Mouse (Mus musculus): ENCODE results near the gene Nemp1. TPM values are rescaled to one million over a fixed set of nuclear protein-coding genes. Genes with fewer than 3 reads are reported as not detected.

The Nemp1 gene
- polyA plus RNA-seq, 1 experiment: 58.1 TPM

DNA sequence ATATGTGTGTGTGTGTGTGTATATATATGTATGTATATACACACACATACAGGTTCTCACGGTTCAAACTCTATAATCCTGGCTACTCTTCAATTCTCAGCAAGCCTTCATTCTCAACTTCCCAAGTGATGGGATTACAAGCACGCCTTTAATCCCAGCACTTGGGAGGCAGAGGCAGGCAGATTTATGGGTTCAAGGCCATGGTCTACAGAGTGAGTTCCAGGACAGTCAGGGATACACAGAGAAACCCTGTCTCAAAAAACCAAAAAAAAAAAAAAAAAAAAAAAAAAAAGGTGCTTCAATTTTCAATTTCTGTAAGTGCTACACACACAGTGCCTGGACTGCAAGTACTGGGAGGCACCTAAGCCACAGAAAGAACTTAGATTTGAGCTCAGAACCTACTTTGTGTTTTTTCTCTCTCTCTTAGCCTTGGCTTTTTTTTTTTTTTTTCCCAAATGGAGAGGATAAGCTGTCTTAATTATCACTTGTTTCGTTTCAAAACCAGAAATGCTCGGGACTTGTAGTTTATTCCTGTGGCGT, 9.2 kb downstream of the Nemp1 start:
- Histone ChIP-seq H3K4me1 (ENCODE audit: control insufficient read depth, insufficient read depth, low read length) (peaks cover 4% of the 10 kb centered on the region), H3K36me3 (ENCODE audit: control insufficient read depth, insufficient read depth, low read length) (peaks cover 4% of the 10 kb centered on the region; the same call in 1 of the 2 replicates), H3K27ac (ENCODE audit: control insufficient read depth, insufficient read depth, low read depth, low read length) (peak overlapping the region; percentile 92), H3K27me3 (ENCODE audit: control insufficient read depth, insufficient read depth, low read length) (no peaks in the 10 kb centered on the region), H3K4me3 (ENCODE audit: control insufficient read depth, low read depth, low read length) (peak overlapping the region; percentile 90; the same call in 1 of the 2 replicates)
- TF ChIP-seq POLR2A (IDR thresholded peaks at IDR 0.05; ENCODE audit: control insufficient read depth, low read depth, low read length) (no peak), CTCF (IDR thresholded peaks at IDR 0.05; ENCODE audit: control insufficient read depth, insufficient read depth, insufficient replicate concordance, low read depth, low read length) (no peak)

DNA sequence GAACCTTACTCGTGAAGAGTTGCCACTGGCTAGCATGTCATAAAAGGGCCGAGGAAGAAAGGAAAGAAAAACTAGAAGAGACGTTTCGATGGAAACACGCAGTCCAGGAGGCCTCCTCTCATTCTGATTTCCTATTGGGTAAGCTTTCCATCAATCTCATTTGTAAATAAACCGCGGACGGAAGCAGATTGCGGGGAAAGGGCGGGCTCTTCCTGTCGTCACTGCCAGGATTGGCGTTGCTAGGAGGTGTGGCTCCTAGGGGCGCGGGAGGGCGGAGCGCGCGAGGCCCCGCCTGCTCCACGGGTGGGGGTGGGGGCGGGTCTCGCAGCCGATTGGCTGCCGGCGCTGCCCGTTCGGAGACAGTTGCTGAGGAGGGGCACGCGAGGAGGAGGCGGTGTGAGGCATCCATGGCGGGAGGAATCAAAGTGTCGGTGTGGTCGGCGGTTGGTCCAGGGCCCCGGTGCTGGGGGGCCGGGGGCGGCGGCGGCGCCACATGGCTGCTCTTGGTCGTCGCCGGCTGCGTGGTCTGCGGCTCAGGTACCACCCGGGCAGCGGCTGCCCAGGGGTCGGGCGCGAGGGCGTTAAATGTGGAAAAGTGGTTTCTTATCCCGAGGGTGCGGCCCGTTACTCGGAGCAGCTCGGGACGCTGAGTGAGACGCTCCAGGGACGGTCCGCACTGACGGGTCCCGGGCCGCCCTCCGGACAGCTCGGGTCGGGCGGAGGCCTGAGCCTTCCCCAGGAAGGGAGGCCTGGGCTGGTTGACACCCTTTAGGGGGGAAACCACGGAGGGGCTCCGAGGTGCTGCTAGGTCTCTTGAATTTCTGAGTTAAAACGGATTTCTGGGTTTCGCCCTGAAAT, 10.2 kb downstream of the Nemp1 start:
- peaks cover 4% of the 10 kb centered on the region for H3K4me1 ChIP-seq (ENCODE audit: control insufficient read depth, insufficient read depth, low read length)
- TF ChIP-seq CTCF (IDR thresholded peaks at IDR 0.05; ENCODE audit: control insufficient read depth, insufficient read depth, insufficient replicate concordance, low read depth, low read length) (no peak), POLR2A (IDR thresholded peaks at IDR 0.05; ENCODE audit: control insufficient read depth, low read depth, low read length) (peak; percentile 94)
- no peaks in the 10 kb centered on the region for H3K27me3 ChIP-seq (ENCODE audit: control insufficient read depth, insufficient read depth, low read length)
- H3K36me3 ChIP-seq (ENCODE audit: control insufficient read depth, insufficient read depth, low read length): peaks cover 4% of the 10 kb centered on the region; the same call in 1 of the 2 replicates
- peak overlapping the region; percentile 92 for H3K27ac ChIP-seq (ENCODE audit: control insufficient read depth, insufficient read depth, low read depth, low read length)
- H3K4me3 ChIP-seq (ENCODE audit: control insufficient read depth, low read depth, low read length): peak overlapping the region; percentile 90

DNA sequence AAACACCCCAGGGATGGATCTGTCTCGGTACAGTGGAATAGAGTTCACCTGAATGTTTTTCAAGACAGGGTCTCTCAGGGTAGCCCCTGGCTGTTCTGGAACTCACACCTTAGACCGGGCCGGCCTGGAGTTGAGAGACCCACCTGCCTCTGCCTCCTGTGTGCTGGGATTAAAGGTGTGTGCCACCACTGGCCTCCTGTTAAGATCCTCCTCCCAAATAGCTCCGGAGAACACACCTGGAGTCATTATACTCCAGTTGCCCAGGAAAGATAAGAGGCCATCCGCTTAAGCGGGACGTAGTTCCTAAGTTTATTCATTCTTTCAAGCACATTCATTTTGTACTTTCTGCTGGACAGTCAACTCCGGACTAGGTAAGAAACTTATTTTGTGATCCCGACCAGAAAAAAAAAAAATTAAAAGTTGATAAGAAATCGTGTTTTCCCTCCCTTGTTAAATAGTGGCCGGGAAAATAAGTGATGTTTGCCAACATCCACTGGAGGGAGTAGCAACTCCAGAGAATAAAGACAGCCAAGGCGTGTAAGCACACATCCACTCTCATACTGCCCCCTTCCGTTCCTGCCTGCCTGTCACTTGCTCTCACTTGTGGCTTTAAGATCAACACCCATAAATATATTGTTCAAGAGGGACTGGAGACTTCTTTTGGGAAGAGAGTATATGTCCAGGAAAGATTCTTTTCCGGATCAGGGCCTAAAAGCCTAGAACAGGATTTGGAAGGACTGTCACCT, 11.1 kb downstream of the Nemp1 start:
- TF ChIP-seq CTCF (IDR thresholded peaks at IDR 0.05; ENCODE audit: control insufficient read depth, insufficient read depth, insufficient replicate concordance, low read depth, low read length) (peak; percentile 66; the same call in 1 of the 2 replicates), POLR2A (IDR thresholded peaks at IDR 0.05; ENCODE audit: control insufficient read depth, low read depth, low read length) (no peak)
- no peaks in the 10 kb centered on the region for H3K27me3 ChIP-seq (ENCODE audit: control insufficient read depth, insufficient read depth, low read length)
- peak overlapping the region; percentile 91 for H3K27ac ChIP-seq (ENCODE audit: control insufficient read depth, insufficient read depth, low read depth, low read length)
- peak overlapping the region; percentile 90 for H3K4me3 ChIP-seq (ENCODE audit: control insufficient read depth, low read depth, low read length)
- peaks cover 4% of the 10 kb centered on the region; the same call in 1 of the 2 replicates for H3K36me3 ChIP-seq (ENCODE audit: control insufficient read depth, insufficient read depth, low read length)
- peaks cover 4% of the 10 kb centered on the region for H3K4me1 ChIP-seq (ENCODE audit: control insufficient read depth, insufficient read depth, low read length)

DNA sequence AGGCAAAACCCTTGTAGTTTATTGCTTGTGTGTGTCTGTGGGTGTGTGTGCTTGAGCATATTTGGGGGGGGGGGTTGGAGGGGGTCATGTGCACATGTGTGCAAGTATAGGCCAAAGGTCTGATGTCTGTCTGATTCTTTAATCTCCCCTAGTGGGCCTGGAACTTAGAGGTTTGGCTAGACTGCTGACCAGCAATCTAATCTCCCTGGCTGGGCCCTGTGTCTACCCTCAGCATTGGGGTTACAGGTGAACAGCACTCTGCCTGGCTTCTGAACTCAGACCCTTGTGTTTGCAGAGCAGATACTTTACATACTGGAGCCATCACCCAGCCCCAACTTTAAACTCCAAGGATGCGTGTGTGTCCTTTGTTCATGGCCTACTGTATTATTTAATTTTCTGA, 12.5 kb downstream of the Nemp1 start:
- H3K27ac ChIP-seq (ENCODE audit: control insufficient read depth, insufficient read depth, low read depth, low read length): no peak overlapping the region
- H3K4me1 ChIP-seq (ENCODE audit: control insufficient read depth, insufficient read depth, low read length): peaks cover 4% of the 10 kb centered on the region
- no peak for TF ChIP-seq CTCF (IDR thresholded peaks at IDR 0.05; ENCODE audit: control insufficient read depth, insufficient read depth, insufficient replicate concordance, low read depth, low read length)
- TF ChIP-seq POLR2A (IDR thresholded peaks at IDR 0.05; ENCODE audit: control insufficient read depth, low read depth, low read length): no peak
- H3K36me3 ChIP-seq (ENCODE audit: control insufficient read depth, insufficient read depth, low read length): peaks cover 4% of the 10 kb centered on the region; the same call in 1 of the 2 replicates
- no peaks in the 10 kb centered on the region for H3K27me3 ChIP-seq (ENCODE audit: control insufficient read depth, insufficient read depth, low read length)
- peak overlapping the region; percentile 45 for H3K4me3 ChIP-seq (ENCODE audit: control insufficient read depth, low read depth, low read length)

DNA sequence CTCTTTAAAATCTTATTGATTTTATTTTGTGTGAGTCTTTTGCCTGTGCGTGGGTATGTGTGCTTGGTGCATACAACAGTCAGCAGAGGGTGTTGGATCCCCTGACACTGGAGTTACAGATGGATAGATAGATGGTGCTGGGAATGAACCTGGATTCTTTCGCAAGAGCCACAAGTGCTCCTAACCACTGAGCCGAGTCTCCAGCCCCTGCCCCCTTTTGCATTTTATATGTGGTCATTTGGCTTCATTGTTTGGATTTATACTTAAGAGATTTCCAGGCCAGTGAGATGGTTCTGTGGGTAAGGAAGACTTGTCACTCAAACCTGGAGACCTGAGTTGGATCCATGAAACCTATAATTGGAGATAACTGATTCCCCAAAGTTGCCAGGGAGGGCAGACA, 13.2 kb downstream of the Nemp1 start:
- H3K36me3 ChIP-seq (ENCODE audit: control insufficient read depth, insufficient read depth, low read length): peaks cover 4% of the 10 kb centered on the region; the same call in 1 of the 2 replicates
- H3K4me3 ChIP-seq (ENCODE audit: control insufficient read depth, low read depth, low read length): no peak overlapping the region
- H3K4me1 ChIP-seq (ENCODE audit: control insufficient read depth, insufficient read depth, low read length): peaks cover 2% of the 10 kb centered on the region
- no peaks in the 10 kb centered on the region for H3K27me3 ChIP-seq (ENCODE audit: control insufficient read depth, insufficient read depth, low read length)
- H3K27ac ChIP-seq (ENCODE audit: control insufficient read depth, insufficient read depth, low read depth, low read length): no peak overlapping the region
- TF ChIP-seq CTCF (IDR thresholded peaks at IDR 0.05; ENCODE audit: control insufficient read depth, insufficient read depth, insufficient replicate concordance, low read depth, low read length) (no peak), POLR2A (IDR thresholded peaks at IDR 0.05; ENCODE audit: control insufficient read depth, low read depth, low read length) (no peak)

DNA sequence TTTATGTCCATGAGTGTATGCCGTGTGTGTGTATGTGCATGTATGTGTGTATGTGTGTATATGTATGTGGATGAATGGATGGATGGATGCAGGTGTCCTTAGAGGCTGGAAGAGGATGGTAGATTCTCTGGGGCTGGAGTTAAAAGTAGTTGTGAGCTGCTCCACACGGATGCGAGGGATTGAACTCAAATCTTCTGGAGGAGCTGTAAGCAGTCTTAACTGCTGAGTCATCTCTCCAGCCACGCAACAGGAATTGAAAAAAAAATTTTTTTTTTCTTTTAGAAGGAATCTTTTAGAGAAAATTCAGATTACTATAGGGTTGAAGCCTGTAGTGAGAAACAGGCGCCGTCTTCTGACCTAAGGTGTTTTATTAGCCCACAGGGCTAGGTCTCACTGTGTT, 16.2 kb downstream of the Nemp1 start:
- no peaks in the 10 kb centered on the region for H3K27me3 ChIP-seq (ENCODE audit: control insufficient read depth, insufficient read depth, low read length)
- H3K4me3 ChIP-seq (ENCODE audit: control insufficient read depth, low read depth, low read length): no peak overlapping the region
- H3K36me3 ChIP-seq (ENCODE audit: control insufficient read depth, insufficient read depth, low read length): peaks cover 4% of the 10 kb centered on the region; the same call in 1 of the 2 replicates
- TF ChIP-seq CTCF (IDR thresholded peaks at IDR 0.05; ENCODE audit: control insufficient read depth, insufficient read depth, insufficient replicate concordance, low read depth, low read length): no peak
- no peak overlapping the region for H3K27ac ChIP-seq (ENCODE audit: control insufficient read depth, insufficient read depth, low read depth, low read length)
- no peaks in the 10 kb centered on the region; the same call in 1 of the 2 replicates for H3K4me1 ChIP-seq (ENCODE audit: control insufficient read depth, insufficient read depth, low read length)

- no peaks in the 10 kb centered on the region; the same call in 1 of the 2 replicates for H3K36me3 ChIP-seq (ENCODE audit: control insufficient read depth, insufficient read depth, low read length)
- H3K27ac ChIP-seq (ENCODE audit: control insufficient read depth, insufficient read depth, low read depth, low read length): no peak overlapping the region
- TF ChIP-seq POLR2A (IDR thresholded peaks at IDR 0.05; ENCODE audit: control insufficient read depth, low read depth, low read length) (no peak), CTCF (IDR thresholded peaks at IDR 0.05; ENCODE audit: control insufficient read depth, insufficient read depth, insufficient replicate concordance, low read depth, low read length) (peak; percentile 33; the same call in 1 of the 2 replicates)
- no peaks in the 10 kb centered on the region; the same call in 1 of the 2 replicates for H3K4me1 ChIP-seq (ENCODE audit: control insufficient read depth, insufficient read depth, low read length)
- H3K27me3 ChIP-seq (ENCODE audit: control insufficient read depth, insufficient read depth, low read length): no peaks in the 10 kb centered on the region
- H3K4me3 ChIP-seq (ENCODE audit: control insufficient read depth, low read depth, low read length): no peak overlapping the region
Measured at GRCm38 (mm10) chr10:127691053-127691452, 24.4 kb downstream of the Nemp1 start.

Data from testis, adult 2 months (tissue).